Mouse (Mus musculus) G1E (cell line): ENCODE measurements around the gene Dab1.

ENCODE experiments used
- CTCF ChIP-seq: IDR thresholded peaks from 2 replicates; pipeline ENCODE4 v1.5.1; 2012; ENCODE audit warnings: low read depth, low read length, inconsistent platforms, mixed read lengths
- GATA2 ChIP-seq: IDR thresholded peaks from 2 replicates; pipeline ENCODE4 v1.6.1; 2012; ENCODE audit warnings: low read depth, low read length, inconsistent platforms, borderline replicate concordance
- TAL1 ChIP-seq: conservative IDR thresholded peaks from 2 replicates; pipeline ENCODE4 v1.6.1; 2012; ENCODE audit warnings: low read depth, low read length, inconsistent platforms, mixed read lengths

DNA sequence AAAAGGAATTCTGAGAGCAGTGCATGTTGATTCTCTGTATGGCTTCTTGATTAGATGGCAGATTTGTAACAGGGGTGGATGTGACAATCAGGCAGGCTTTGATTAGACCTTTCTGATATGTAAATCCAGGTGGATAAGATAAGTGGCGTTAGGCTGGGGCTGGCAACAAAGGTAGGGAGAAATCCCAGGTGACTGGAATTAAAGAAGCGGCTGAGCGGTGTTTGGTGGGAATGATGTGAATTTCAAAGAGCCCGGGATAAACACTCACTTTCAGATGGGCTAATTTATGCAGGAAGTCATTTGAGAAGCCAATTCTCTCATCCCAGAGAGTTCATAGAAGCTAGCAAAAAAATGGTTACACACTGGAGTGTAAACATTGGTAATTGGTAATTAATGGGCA is 598.2 kb downstream of the Dab1 start:
- TF ChIP-seq CTCF (no peak), TAL1 (no peak), GATA2 (no peak)
